Mouse (Mus musculus) small intestine, adult 2 months (tissue): ENCODE results near the gene Arhgef3. TPM values are rescaled to one million over a fixed set of nuclear protein-coding genes. Genes with fewer than 3 reads are reported as not detected.

Experiments used
- H3K27ac ChIP-seq: fragments of 200-500 bp; 2 replicates; pipeline ENCODE4 v1.5.1; 2012; ENCODE audit warnings: low read depth, low read length, control low read depth, inconsistent platforms; ENCODE audit not compliant: insufficient read depth
- H3K27me3 ChIP-seq: fragments of 200-500 bp; 2 replicates; pipeline ENCODE4 v1.6.1; 2012; ENCODE audit warnings: mild to moderate bottlenecking, moderate library complexity, low read length, inconsistent platforms; ENCODE audit not compliant: control insufficient read depth, insufficient read depth
- H3K36me3 ChIP-seq: fragments of 200-500 bp; 2 replicates; pipeline ENCODE4 v1.6.1; 2012; ENCODE audit warnings: mild to moderate bottlenecking, low read length, control low read depth, inconsistent platforms; ENCODE audit not compliant: control insufficient read depth, insufficient read depth
- H3K4me1 ChIP-seq: fragments of 200-500 bp; 2 replicates; pipeline ENCODE4 v1.6.1; 2012; ENCODE audit warnings: low read length, inconsistent platforms, mixed read lengths; ENCODE audit not compliant: control insufficient read depth, insufficient read depth, insufficient read length
- H3K4me3 ChIP-seq: fragments of 200-500 bp; 2 replicates; pipeline ENCODE4 v1.5.1; 2012; ENCODE audit warnings: low read depth, mild to moderate bottlenecking, control low read depth, inconsistent platforms, low read length, moderate library complexity
- CTCF ChIP-seq: fragments of 200-500 bp; IDR thresholded peaks from 2 replicates; pipeline ENCODE4 v1.5.1; 2012; ENCODE audit warnings: low read depth, mild to moderate bottlenecking, control low read depth, inconsistent platforms, low read length, moderate library complexity, mixed read lengths; ENCODE audit not compliant: insufficient replicate concordance, insufficient read length; ENCODE audit errors: extremely low read depth
- POLR2A ChIP-seq: fragments of 200-500 bp; IDR thresholded peaks from 2 replicates; pipeline ENCODE4 v1.6.1; 2012; ENCODE audit warnings: low read depth, mild to moderate bottlenecking, control low read depth, inconsistent platforms, low read length, moderate library complexity
- WGBS: fragments of 180-500 bp; shearing (Covaris S2); methylation state at CpG from one replicate; pipeline ENCODE4 v1.1.7; 2018; 5-methylcytosine and 5-hydroxymethylcytosine counted together
- polyA plus RNA-seq: library from polyadenylated mRNA; depleted of rRNA; stranded (reverse); fragments of >200 nt; gene quantifications from 2 replicates; pipeline ENCODE4 v1.2.3, GENCODE M21; 2012

Gene Arhgef3
- polyA plus RNA-seq, 1 experiment: 7.0 TPM

DNA sequence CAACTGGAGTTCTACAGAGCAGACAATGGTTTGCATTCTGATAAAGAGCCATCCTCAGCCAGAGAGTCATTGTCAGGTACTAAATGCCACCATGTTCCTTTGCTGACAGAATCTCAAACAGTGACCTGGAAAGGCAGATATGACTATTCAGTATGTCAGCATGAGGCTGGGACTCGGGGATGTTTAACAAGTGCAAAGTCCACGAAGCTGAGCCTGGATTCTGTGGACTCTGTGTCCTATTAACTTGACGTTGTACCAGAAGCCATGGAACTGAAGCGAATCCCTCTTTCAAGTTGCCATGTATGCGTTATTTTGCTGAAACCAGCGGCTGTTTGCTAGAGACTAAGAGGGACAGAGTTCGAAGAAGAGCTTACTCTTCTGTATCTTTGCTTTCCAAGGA, 181.1 kb downstream of the Arhgef3 start:
- H3K4me1 ChIP-seq: peaks cover 7% of the 10 kb centered on the region; the same call in 1 of the 2 replicates
- no peak overlapping the region for H3K27ac ChIP-seq
- WGBS: 32% methylated on average over 7 of the region's 7 CpGs
- H3K27me3 ChIP-seq: no peaks in the 10 kb centered on the region
- H3K36me3 ChIP-seq: no peaks in the 10 kb centered on the region
- no peak for TF ChIP-seq POLR2A
- no peak for TF ChIP-seq CTCF
- no peak overlapping the region for H3K4me3 ChIP-seq

DNA sequence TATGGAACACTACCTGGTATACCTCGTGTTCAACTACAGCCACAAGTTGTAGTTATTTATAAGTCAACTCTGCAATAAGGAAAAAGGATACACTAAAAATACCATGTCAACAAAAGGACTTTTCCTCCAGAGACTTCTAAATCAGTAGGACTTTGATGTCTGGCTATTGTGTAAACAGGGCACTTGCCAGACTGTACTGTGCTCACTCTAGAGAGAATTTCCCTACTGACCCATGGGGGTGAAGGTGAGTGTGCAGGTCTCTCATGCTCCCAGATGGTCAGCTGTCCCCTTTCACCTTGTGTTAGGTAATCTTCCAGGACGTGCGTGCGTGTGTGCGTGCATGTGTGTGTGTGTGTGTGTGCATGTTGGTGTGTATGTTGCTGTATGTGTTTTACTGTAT, 182.3 kb downstream of the Arhgef3 start:
- WGBS: 40% methylated on average over 5 of the region's 5 CpGs
- Histone ChIP-seq H3K4me1 (peaks cover 7% of the 10 kb centered on the region; the same call in 1 of the 2 replicates), H3K27ac (peak overlapping the region; percentile 63), H3K4me3 (no peak overlapping the region), H3K27me3 (no peaks in the 10 kb centered on the region), H3K36me3 (no peaks in the 10 kb centered on the region)
- TF ChIP-seq CTCF (no peak), POLR2A (no peak)

DNA sequence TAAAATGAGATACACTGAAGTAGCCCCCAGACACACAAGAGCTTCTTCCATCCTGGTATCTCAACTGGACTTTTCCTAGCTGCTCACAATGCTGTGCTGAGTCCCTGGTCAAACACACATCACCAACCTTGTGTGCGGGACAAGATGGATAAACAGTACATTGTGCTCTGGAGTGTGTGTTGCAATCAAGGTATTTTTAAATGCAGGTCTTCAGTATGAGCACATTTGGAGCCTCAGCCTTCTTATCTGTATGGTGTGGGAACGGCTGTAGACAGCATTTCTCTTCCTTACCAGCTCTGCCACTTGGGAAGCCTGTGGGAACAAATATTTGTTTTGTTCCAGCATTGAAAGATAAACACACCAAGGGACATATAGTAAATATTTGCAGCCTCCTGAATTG, 184.2 kb downstream of the Arhgef3 start:
- TF ChIP-seq POLR2A (no peak), CTCF (no peak)
- no peak overlapping the region for H3K4me3 ChIP-seq
- H3K36me3 ChIP-seq: no peaks in the 10 kb centered on the region
- no peaks in the 10 kb centered on the region for H3K27me3 ChIP-seq
- 51% methylated on average over 2 of the region's 2 CpGs for WGBS
- H3K4me1 ChIP-seq: peaks cover 7% of the 10 kb centered on the region; the same call in 1 of the 2 replicates
- H3K27ac ChIP-seq: no peak overlapping the region

DNA sequence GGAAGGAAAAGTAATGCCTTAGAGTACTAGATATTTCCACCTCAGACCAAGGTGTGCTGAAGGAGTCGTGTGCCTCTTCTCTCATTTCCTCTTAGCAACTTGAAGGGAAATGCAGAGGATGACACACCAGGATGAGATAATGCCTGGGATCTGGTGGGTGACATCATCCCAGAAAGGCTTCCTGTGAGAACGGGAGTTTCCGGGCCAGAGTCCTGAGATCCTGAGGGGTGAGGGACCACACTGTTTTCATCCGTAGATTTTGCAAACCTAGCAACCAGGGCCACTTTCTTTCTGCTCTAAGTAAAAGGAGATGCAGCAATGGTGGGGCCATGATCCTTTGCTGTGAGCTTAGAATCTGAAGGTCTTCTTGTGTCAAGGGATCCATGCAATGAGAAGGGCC, 185.0 kb downstream of the Arhgef3 start:
- no peak for TF ChIP-seq CTCF
- TF ChIP-seq POLR2A: no peak
- Histone ChIP-seq H3K36me3 (no peaks in the 10 kb centered on the region), H3K27me3 (no peaks in the 10 kb centered on the region), H3K27ac (peak overlapping the region; percentile 24; the same call in 1 of the 2 replicates), H3K4me1 (peaks cover 7% of the 10 kb centered on the region; the same call in 1 of the 2 replicates), H3K4me3 (no peak overlapping the region)
- 60% methylated on average over 4 of the region's 4 CpGs for WGBS

DNA sequence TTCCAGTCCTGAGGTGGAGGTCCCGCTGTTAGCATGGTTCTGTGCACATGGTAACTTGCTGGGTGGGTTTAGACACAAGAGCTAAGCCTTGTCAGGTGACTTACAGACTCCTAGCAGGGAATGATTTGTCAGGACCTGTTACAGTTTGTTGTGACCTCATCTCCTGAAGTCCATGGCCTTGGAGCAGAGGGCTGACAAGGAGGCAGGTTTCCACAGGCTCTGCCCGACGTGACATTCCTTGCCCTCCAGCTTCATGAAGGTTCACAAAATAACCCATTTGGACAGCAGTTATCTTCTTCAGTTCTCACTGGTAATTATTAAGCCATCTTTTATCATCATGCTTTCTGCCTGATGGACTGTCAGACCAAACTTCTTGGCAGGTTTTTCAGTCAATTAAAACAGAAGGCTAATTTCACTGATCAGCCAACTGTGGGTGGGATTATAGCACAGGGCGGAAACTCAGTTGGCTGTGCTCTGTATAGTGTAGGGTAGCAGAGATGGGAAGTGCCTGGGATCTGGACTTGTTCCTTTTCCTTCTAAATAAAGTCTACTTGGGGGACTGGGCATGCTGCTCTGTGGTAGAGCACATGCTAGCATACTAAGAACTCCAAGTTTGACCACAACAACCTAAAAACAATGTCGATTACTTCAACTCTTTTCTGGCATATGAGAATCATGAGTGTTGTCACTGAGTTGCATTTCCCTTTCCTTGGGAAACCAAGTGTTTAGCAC, 187.2 kb downstream of the Arhgef3 start:
- Histone ChIP-seq H3K4me3 (no peak overlapping the region), H3K36me3 (no peaks in the 10 kb centered on the region), H3K4me1 (peaks cover 5% of the 10 kb centered on the region; the same call in 1 of the 2 replicates), H3K27ac (no peak overlapping the region), H3K27me3 (no peaks in the 10 kb centered on the region)
- no peak for TF ChIP-seq CTCF
- 66% methylated on average over 5 of the region's 5 CpGs for WGBS

GRCm38 (mm10) chr14:27303294-27303693, 188.6 kb downstream of the Arhgef3 start:
- Histone ChIP-seq H3K27ac (no peak overlapping the region), H3K4me1 (peaks cover 2% of the 10 kb centered on the region; the same call in 1 of the 2 replicates), H3K36me3 (no peaks in the 10 kb centered on the region), H3K4me3 (no peak overlapping the region), H3K27me3 (no peaks in the 10 kb centered on the region)
- TF ChIP-seq POLR2A: no peak
- no peak for TF ChIP-seq CTCF
- WGBS: 79% methylated on average over 4 of the region's 4 CpGs

DNA sequence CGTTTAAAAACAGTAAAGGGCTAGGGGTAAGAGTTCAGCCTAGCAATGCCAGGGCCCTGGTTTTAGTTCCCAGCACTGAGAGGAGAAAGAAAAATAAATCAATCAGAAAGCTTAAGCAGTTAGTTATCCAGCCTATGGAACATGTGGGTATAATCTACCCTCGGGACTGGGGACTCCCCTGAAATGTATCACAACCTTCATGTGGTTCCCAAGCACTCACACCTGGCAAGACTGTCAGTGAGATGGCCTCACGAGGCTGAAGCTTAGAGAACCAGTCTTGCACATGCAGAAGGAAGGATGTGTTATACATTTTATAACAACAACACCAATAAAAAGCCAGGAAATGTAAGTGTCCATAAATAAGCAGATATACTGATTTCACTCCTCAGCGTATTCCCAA, 189.7 kb downstream of the Arhgef3 start:
- no peak overlapping the region for H3K4me3 ChIP-seq
- no peaks in the 10 kb centered on the region for H3K27me3 ChIP-seq
- no peaks in the 10 kb centered on the region for H3K36me3 ChIP-seq
- H3K27ac ChIP-seq: no peak overlapping the region
- WGBS: 77% methylated on average over 4 of the region's 4 CpGs
- H3K4me1 ChIP-seq: no peaks in the 10 kb centered on the region
- TF ChIP-seq CTCF (no peak), POLR2A (no peak)
